Mouse (Mus musculus) CH12.LX (cell line): ENCODE results near the gene Ppm1a. TPM values are rescaled to one million over a fixed set of nuclear protein-coding genes. Genes with fewer than 3 reads are reported as not detected.

ENCODE experiments used
- DNase-seq: peaks from one replicate; pipeline ENCODE4 v3.0.0-alpha.2; 2013; ENCODE audit errors: extremely low read depth
- H3K27ac ChIP-seq: 2 replicates; pipeline ENCODE4 v1.5.1; 2012; ENCODE audit warnings: low read depth, mild to moderate bottlenecking, control low read depth, moderate library complexity; ENCODE audit not compliant: insufficient read depth
- H3K27me3 ChIP-seq: replicated peaks from 2 replicates; pipeline ENCODE3; 2012; ENCODE audit warnings: inconsistent platforms
- H3K36me3 ChIP-seq, 2 experiments: replicated peaks in 1 of 2; 2 replicates each; pipeline versions ENCODE3 to v1.6.1; 2012; ENCODE audit warnings: inconsistent platforms in 1 of 2, low read length in 1 of 2, mild to moderate bottlenecking in 1 of 2, mixed read lengths in 1 of 2, moderate library complexity in 1 of 2; ENCODE audit not compliant: control insufficient read depth in 1 of 2, insufficient read depth in 1 of 2
- H3K4me1 ChIP-seq, 2 experiments: 2 replicates each; pipeline ENCODE4 v1.6.1; 2012; ENCODE audit warnings: inconsistent platforms in 1 of 2, moderate library complexity in 1 of 2; ENCODE audit not compliant: insufficient read depth in 2 of 2, control insufficient read depth in 1 of 2
- H3K4me2 ChIP-seq: 2 replicates; pipeline ENCODE4 v1.6.1; 2012; ENCODE audit warnings: low read depth, mild to moderate bottlenecking, control low read depth; ENCODE audit not compliant: poor library complexity, insufficient read depth, severe bottlenecking
- H3K4me3 ChIP-seq, 3 experiments: fragments of 150-350 bp in 1 of 3; sonication (generic) in 1 of 3; replicated peaks in 1 of 3; 2 replicates each; pipeline versions ENCODE3 to v1.5.1; 2011 to 2012; ENCODE audit warnings: low read depth in 2 of 3, low read length in 2 of 3, mild to moderate bottlenecking in 2 of 3, moderate library complexity in 2 of 3, control low read depth in 1 of 3, improper control_type of control experiment in 1 of 3, inconsistent platforms in 1 of 3, mixed read lengths in 1 of 3; ENCODE audit not compliant: poor library complexity in 1 of 3
- H3K79me2 ChIP-seq: replicated peaks from 2 replicates; pipeline ENCODE4 v1.6.1; 2012; ENCODE audit warnings: mild to moderate bottlenecking, moderate library complexity; ENCODE audit not compliant: control insufficient read depth, poor library complexity, insufficient read depth, severe bottlenecking; ENCODE audit errors: extremely low read depth
- H3K9ac ChIP-seq: 2 replicates; pipeline ENCODE4 v1.6.1; 2012; ENCODE audit warnings: low read depth, mild to moderate bottlenecking, control low read depth, moderate library complexity; ENCODE audit not compliant: insufficient read depth
- H3K9me3 ChIP-seq: replicated peaks from 2 replicates; pipeline ENCODE3; 2012; ENCODE audit warnings: low read length, inconsistent platforms, mixed read lengths
- CHD1 ChIP-seq: IDR thresholded peaks from 2 replicates; pipeline ENCODE4 v1.6.1; 2012; ENCODE audit warnings: low read depth, low read length, improper control_type of control experiment, inconsistent platforms
- CTCF ChIP-seq, 2 experiments: IDR thresholded peaks in 1 of 2; conservative IDR thresholded peaks in 1 of 2; 2 replicates each; pipeline ENCODE4 v1.5.1; 2011 to 2012; ENCODE audit warnings: low read depth in 2 of 2, low read length in 2 of 2, improper control_type of control experiment in 1 of 2, inconsistent platforms in 1 of 2, mild to moderate bottlenecking in 1 of 2, moderate library complexity in 1 of 2
- E2F4 ChIP-seq: IDR thresholded peaks from 2 replicates; pipeline ENCODE4 v1.6.1; 2011; ENCODE audit warnings: low read depth, low read length, improper control_type of control experiment; ENCODE audit not compliant: insufficient replicate concordance
- ETS1 ChIP-seq: conservative IDR thresholded peaks from 2 replicates; pipeline ENCODE4 v1.6.1; 2012; ENCODE audit warnings: low read depth, mild to moderate bottlenecking, inconsistent platforms, low read length, improper control_type of control experiment, moderate library complexity
- KAT2A ChIP-seq: IDR thresholded peaks from 2 replicates; pipeline ENCODE4 v1.6.1; 2012; ENCODE audit warnings: low read length, improper control_type of control experiment, inconsistent platforms; ENCODE audit not compliant: insufficient replicate concordance
- MAZ ChIP-seq: IDR thresholded peaks from 2 replicates; pipeline ENCODE4 v1.6.1; 2012; ENCODE audit warnings: low read depth, mild to moderate bottlenecking, inconsistent platforms, low read length, improper control_type of control experiment, moderate library complexity
- MEF2A ChIP-seq: IDR thresholded peaks from 2 replicates; pipeline ENCODE4 v1.6.1; 2014; ENCODE audit warnings: low read depth, mild to moderate bottlenecking, inconsistent platforms, low read length, improper control_type of control experiment, borderline replicate concordance
- NELFE ChIP-seq: IDR thresholded peaks from 2 replicates; pipeline ENCODE4 v1.6.1; 2011; ENCODE audit warnings: low read depth, low read length, improper control_type of control experiment
- PAX5 ChIP-seq: IDR thresholded peaks from 2 replicates; pipeline ENCODE4 v1.6.1; 2012; ENCODE audit warnings: low read length, inconsistent platforms, mixed read lengths
- POLR2A ChIP-seq: IDR thresholded peaks from 2 replicates; pipeline ENCODE4 v1.6.1; 2011; ENCODE audit warnings: low read depth, mild to moderate bottlenecking, improper control_type of control experiment, low read length
- POLR2AphosphoS2 ChIP-seq: IDR thresholded peaks from 2 replicates; pipeline ENCODE4 v1.6.1; 2011; ENCODE audit warnings: low read depth, low read length, improper control_type of control experiment
- RAD21 ChIP-seq: IDR thresholded peaks from 2 replicates; pipeline ENCODE4 v1.6.1; 2011; ENCODE audit warnings: low read depth, mild to moderate bottlenecking, low read length, improper control_type of control experiment, moderate library complexity
- SMC3 ChIP-seq: IDR thresholded peaks from 2 replicates; pipeline ENCODE4 v1.6.1; 2011; ENCODE audit warnings: low read depth, low read length, improper control_type of control experiment
- TBP ChIP-seq: conservative IDR thresholded peaks from 2 replicates; pipeline ENCODE4 v1.6.1; 2011; ENCODE audit warnings: low read depth, low read length, improper control_type of control experiment
- UBTF ChIP-seq: IDR thresholded peaks from 2 replicates; pipeline ENCODE4 v1.6.1; 2012; ENCODE audit warnings: low read depth, mild to moderate bottlenecking, inconsistent platforms, low read length, improper control_type of control experiment, moderate library complexity
- USF2 ChIP-seq: conservative IDR thresholded peaks from 2 replicates; pipeline ENCODE4 v1.6.1; 2011; ENCODE audit warnings: low read depth, low read length, improper control_type of control experiment
- dilution Hi-C: fragments of 300-500 bp; cut with MboI; formaldehyde crosslinking; loops from 2 replicates; pipeline ENCODE4 v1.14.3; 2020; ENCODE audit warnings: low sequenced_read_pairs; ENCODE audit not compliant: extremely low pct_unique_long_range_greater_than_20kb, extremely low pct_ligation_motif_present
- in situ Hi-C: fragments of 300-500 bp; cut with MboI; formaldehyde crosslinking; loops from 3 replicates; pipeline ENCODE4 v1.14.3; 2019; ENCODE audit warnings: low sequenced_read_pairs, low pct_ligation_motif_present, low pct_unique_long_range_greater_than_20kb, mixed read lengths
- polyA plus RNA-seq: library from polyadenylated mRNA; unstranded; fragments of >175 nt; gene quantifications from 2 replicates; pipeline ENCODE4 v1.2.1, GENCODE M21; 2012; ENCODE audit warnings: low read depth; ENCODE audit not compliant: insufficient read length
- total RNA-seq, 2 experiments: library from RNA; depleted of rRNA; stranded (reverse); fragments of 300-350 nt in 1 of 2; fragments of >200 nt in 1 of 2; gene quantifications; 2 replicates each; pipeline ENCODE4 v1.2.3; 2012 to 2014

Gene Ppm1a
- total and polyA plus RNA-seq, 3 experiments = 78.8 to 112 (median 98.4) TPM

DNA sequence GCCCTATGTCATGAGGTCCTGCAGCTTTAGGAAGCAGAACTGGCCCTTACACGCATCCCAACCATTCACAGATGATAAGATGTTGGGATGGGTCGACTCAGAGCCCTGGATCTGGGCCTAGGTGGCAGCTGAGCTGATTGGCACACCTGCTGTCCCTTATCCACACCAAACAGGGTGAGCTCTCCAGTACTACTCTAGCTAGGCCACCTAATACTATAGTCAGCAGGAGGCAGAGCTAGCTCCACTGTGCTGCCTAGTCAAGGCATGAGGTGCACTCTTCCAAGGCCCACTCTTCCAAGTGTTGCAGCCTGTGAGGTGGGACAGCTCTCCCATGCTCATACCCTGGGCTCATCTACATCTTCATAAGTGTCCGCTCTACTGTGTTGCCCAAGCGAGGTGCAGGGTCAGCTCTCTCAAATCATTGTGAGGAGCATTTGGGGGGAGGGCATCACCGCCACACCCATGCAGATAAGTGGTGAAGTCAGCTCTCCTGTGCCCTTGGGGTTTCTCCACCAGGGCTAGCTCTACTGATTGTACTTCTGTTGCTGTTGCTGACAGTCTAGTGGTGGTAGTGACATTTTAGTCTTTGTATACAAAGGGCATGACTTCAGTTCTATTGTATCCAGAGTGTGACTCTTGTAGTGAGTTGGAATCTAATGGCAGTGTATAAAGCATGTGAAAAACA, 12.4 kb downstream of the Ppm1a start:
- dilution Hi-C loops = no loop called here
- Histone ChIP-seq H3K79me2 (peaks cover 51% of the 10 kb centered on the region), H3K4me2 (no peak overlapping the region)
- no peak for TF ChIP-seq CHD1
- no peak for TF ChIP-seq POLR2A
- no peak for TF ChIP-seq NELFE
- TF ChIP-seq RAD21 = no peak
- TF ChIP-seq MEF2A = no peak
- no peak for TF ChIP-seq PAX5
- no peak for TF ChIP-seq MAZ
- TF ChIP-seq POLR2AphosphoS2 = no peak
- no peak for TF ChIP-seq KAT2A
- no peak for TF ChIP-seq USF2
- no peak for TF ChIP-seq SMC3
- TF ChIP-seq UBTF = no peak
- no peak for TF ChIP-seq ETS1
- TF ChIP-seq, all 38 proteins: peak for 0
- H3K4me3 ChIP-seq = no peak overlapping the region
- peaks cover 13 to 26% of the 10 kb centered on the region in 2 experiments for H3K4me1 ChIP-seq
- no peak overlapping the region for H3K9ac ChIP-seq
- peaks cover 3% of the 10 kb centered on the region for H3K9me3 ChIP-seq
- H3K27me3 ChIP-seq = no peaks in the 10 kb centered on the region
- no peak overlapping the region for H3K27ac ChIP-seq
- in situ Hi-C loops = no loop called here
- peaks cover 5 to 33% of the 10 kb centered on the region in 2 experiments for H3K36me3 ChIP-seq
- DNase-seq = no peak

DNA sequence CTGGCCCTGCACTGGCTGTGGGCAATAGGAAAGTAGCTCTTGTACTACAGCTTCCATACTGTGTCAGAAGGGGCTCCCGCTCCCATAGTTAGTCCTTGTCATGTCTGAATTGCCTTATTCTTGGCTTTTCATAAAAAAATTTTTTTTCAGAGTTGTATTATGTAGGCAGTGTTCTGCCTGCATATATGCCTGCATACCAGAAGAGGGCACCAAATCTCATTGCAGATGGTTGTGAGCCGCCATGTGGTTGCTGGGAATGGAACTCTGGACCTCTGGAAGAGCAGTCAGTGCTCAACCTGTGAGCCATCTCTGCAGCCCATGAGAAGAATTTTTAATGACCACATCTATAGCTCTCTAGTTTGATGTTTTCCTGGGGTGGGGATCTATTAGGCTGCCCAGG, 13.9 kb downstream of the Ppm1a start:
- no peak for DNase-seq
- Histone ChIP-seq H3K4me3 (no peak overlapping the region), H3K36me3 (peaks cover 5 to 42% of the 10 kb centered on the region in 2 experiments), H3K27ac (no peak overlapping the region), H3K4me2 (no peak overlapping the region), H3K79me2 (peaks cover 54% of the 10 kb centered on the region), H3K4me1 (peaks cover 13 to 26% of the 10 kb centered on the region in 2 experiments), H3K9me3 (peaks cover 3% of the 10 kb centered on the region), H3K9ac (no peak overlapping the region), H3K27me3 (no peaks in the 10 kb centered on the region)
- dilution Hi-C loops = no loop called here
- no peak for TF ChIP-seq E2F4
- TF ChIP-seq TBP = no peak
- TF ChIP-seq MEF2A = no peak
- peak in 1 of 2 experiments; percentile 26; a peak in 1 of 4 replicates for TF ChIP-seq CTCF (conservative IDR thresholded peaks at IDR 0.05 in 1 of 2, IDR thresholded peaks at IDR 0.05 in 1 of 2; ENCODE audit: low read depth in 2 of 2, low read length in 2 of 2)
- TF ChIP-seq POLR2AphosphoS2 = no peak
- in situ Hi-C loops = no loop called here
